Mouse (Mus musculus): ENCODE data around the gene Gm10142.
"Not testable (repeated sequence)": the region's sequence is repeated elsewhere in the genome, so short reads cannot be mapped to it uniquely, and the experiment has no call there.

Gm10142 gene

GRCm38 (mm10) chr10:77715507-77715906, at the start of gene Gm10142:
TSS of gene Gm10142 (plus strand) at chr10:77715807.
- DNase-seq = no peak

DNA sequence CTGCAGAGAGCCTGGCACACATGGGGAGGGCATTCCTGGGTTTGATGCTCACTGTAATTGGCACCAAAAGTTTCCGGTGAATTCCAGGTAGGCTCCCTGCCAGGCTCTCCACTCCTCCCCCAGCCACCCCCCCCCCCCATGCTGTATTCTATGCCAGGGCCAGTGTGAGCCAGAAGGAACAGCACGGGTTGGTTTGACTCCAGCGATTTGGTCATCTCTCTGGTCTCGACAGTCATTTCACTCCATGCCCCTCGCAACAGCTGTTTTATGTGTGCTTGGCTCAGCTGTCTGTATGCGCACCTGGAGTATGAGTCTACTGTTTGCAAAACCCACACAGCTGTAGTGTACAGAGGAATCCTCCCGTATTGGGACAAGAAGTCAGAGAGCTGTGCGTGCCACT, 49.3 kb upstream of the Gm10142 start:
- DNase-seq = peak; percentile 71 to 77

- no peak for DNase-seq
These were observed 48.2 kb upstream of the Gm10142 start for GRCm38 (mm10) chr10:77667402-77667801.

- DNase-seq = no peak
These were observed 44.9 kb upstream of the Gm10142 start for GRCm38 (mm10) chr10:77670710-77671109.

DNA sequence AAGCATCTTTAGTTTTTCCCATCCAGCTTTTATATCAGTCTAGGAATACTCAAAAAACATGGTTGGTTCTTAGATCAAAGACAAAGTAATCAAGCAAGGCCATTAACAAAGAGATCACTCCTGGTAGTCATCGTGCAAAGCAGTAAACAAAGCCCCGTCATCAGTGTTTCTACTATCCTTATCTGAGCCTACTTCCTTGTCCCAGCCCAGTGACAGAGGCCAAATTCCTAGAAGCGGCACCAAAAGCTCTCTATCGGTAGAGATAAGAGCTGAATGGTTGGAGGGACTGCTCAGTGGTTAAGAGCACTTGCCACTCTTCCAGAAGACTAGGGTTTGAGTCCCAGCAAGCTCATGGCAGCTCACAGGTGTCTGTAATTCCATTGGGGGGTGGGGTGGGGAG, 44.1 kb upstream of the Gm10142 start:
- no peak for DNase-seq

GRCm38 (mm10) chr10:77673765-77674164, 41.8 kb upstream of the Gm10142 start:
- no peak for DNase-seq

DNA sequence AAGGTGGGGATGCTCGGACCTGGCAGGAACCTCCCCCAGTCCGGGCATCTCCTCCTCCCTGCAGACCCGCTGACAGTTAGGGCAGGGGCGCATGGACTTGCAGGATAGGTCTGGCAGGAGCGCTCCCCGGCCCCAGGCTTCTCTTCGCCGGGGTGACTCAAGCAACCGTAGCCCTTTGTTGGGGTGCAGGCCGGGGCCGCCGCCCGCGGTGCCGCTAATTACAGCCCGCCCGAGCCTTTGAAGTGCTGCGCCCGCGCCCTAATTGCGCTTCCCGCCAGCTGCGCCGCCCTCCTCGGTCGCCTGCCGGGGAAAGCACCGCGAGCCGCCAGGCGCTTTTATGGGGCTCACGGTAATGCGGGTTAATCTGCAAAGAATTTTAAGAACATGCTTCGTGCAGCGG, 38.0 kb upstream of the Gm10142 start:
- DNase-seq = no peak

DNA sequence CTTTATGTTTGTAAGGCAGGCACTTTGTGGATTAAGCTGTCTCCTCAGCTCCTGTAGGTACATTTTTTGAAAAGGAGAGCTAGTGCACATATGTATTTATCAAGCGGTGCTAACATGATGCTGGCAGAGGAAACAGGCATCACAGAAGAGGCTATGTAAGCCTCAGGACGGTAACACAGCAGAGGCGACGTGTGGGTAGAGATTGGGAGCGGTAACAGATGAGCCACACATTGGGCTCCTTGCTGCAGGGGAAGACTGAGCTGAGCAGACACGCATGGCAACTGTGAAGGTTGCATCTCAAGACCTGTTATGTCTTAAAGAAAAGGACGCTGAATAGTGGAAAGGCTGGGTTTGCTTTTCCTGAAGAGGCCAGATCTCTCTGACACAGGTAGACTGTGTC, 32.6 kb upstream of the Gm10142 start:
- no peak for DNase-seq

- no peak for DNase-seq
These were observed 31.4 kb upstream of the Gm10142 start for GRCm38 (mm10) chr10:77684181-77684580.

DNA sequence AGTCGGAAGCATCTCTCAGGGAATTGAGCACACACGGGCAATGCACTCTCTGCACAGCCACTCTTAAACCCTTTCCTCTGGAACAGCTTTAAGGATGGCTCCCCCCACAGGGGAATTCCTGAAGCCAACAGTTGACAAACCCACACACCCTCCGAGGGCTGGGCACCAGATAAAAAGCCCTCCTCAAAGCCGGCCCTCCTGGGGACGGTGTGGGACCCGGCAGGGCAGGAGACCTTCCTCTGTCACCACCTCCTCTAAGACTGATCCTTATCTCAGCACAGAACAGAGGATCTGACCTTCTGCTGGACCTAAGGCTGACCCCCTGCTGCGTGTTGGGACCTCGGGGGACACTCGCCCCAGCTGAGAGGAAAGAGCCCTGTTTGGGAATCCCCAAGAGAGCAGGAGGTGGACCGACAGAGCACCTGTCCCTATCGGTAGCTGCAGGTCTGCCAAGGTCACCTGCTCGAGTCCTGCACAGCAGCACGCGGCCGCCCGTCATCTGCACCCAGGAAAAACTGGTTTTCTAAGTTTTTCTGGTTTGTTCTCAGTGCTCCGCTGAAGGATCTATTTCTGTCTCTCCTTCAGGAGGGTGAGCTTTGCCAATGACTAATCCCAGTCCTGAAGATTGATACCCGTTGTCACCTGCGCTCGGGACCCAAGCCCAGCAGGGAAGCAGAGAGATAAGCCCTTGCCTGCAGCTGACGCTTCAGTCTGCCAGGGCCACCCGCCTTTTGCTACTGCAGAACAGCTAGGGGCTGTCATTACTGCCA, 29.5 kb upstream of the Gm10142 start, which contains the start of gene Tspear:
TSS of gene Tspear (plus strand) at position 675 of the 770 bp plus-strand sequence.
- DNase-seq = peak in 1 of 2 experiments; percentile 38

GRCm38 (mm10) chr10:77687021-77687420, 28.6 kb upstream of the Gm10142 start:
- DNase-seq = no peak

DNA sequence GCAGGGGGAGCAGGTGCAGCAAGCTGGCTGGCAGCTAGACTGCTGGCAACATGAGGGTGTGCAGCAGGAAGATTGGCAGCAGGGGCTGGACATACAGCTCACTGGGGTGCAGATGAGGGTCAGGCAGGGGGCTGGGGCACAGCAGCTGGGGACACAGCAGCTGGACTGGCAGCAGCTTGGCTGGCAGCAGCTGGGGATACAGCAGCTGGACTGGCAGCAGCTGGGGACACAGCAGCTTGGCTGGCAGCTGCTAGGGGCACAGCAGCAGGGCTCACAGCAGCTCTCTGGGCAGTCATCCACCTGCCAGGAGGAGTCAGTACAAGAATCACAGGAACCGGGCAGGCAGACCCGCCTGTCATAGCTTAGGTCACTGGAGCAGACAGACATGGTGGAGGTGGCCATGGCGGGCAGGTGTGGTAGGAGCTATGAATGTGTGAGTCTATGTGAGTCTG, 25.2 kb upstream of the Gm10142 start, which contains the start of gene Gm19402:
TSS of gene Gm19402 (minus strand) at position 402 of the 452 bp plus-strand sequence.
- DNase-seq = peak in 1 of 2 experiments; percentile 37

GRCm38 (mm10) chr10:77697133-77697532, 18.5 kb upstream of the Gm10142 start, which contains the start of gene Gm9508:
TSS of gene Gm9508 (minus strand) at chr10:77697233.
- DNase-seq = no peak

- no peak for DNase-seq
These were observed 9.3 kb upstream of the Gm10142 start, which contains the start of gene Gm10272 for GRCm38 (mm10) chr10:77706326-77706725. TSS of gene Gm10272 (plus strand) at chr10:77706626.

DNA sequence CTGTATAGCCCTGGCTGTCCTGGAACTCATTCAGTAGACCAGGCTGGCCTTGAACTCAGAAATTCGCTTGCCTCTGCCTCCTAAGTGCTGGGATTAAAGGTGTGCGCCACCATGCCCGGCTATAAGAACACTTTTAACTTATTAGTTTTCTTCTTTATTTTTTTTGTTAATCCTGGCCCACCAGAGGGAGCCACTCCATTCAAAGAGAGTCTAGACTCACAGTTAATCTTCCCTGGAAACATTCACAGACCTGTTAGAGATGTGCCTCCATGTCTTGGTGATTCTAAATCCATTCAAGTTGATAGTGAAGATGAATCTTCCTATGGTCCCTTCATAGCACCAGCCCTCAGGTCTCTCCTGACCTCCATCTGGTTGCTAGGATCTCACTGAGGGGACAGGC, 5.8 kb upstream of the Gm10142 start:
- DNase-seq = no peak

DNA sequence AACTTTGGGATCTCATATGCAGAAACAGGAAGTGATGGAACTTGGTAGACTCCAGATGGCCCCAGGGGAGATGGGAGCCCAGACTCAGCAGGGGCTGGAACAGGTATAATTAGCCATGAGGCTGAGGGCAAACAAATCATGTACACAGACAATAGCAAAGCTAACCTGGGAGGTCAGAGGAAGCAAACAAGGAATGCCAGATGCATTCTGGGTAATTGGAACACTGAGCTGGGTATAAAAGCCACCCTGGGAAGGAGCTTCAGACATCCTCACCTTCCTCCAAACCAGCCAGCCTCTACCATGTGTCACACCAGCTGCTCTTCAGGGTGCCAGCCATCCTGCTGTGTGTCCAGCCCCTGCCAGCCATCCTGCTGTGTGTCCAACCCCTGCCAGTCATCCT, 4.5 kb upstream of the Gm10142 start, which contains the start of gene Gm10024:
TSS of gene Gm10024 (plus strand) at position 301 of the 400 bp plus-strand sequence.
- not testable (repeated sequence) for DNase-seq

GRCm38 (mm10) chr10:77713734-77714133, 1.9 kb upstream of the Gm10142 start:
- DNase-seq = no peak

DNA sequence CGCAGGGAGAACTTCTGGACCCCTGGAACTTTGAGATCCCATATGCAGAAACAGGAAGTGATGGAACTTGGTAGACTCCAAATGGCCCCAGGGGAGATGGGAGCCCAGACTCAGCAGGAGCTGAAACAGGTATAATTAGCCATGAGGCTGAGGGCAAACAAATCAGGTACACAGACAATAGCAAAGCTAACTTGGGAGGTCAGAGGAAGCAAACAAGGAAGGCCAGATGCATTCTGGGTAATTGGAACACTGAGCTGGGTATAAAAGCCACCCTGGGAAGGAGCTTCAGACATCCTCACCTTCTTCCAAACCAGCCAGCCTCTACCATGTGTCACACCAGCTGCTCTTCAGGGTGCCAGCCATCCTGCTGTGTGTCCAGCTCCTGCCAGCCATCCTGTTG, 4.7 kb downstream of the Gm10142 start, which contains the start of gene Krtap12-1:
TSS of gene Krtap12-1 (plus strand) at position 301 of the 400 bp plus-strand sequence.
- not testable (repeated sequence) for DNase-seq

DNA sequence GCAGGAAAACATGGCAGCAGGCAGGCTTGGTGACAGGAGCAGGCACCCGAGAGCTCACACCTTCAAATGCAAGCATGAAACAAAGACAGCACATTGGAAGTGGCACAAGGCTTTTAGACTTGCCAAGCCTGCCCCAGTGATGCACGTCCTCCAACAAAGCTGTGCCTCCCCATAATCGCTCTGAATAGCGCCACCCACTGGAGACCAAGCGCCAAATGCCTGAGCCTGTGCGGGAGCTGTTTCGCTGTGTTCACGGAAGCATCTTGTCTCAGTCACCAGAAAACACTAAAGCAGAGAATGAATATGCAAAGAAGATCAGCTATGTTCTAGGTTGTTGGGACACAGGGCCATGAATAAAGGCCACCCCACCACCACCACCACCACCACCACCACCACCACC, 9.2 kb downstream of the Gm10142 start:
- no peak for DNase-seq

DNA sequence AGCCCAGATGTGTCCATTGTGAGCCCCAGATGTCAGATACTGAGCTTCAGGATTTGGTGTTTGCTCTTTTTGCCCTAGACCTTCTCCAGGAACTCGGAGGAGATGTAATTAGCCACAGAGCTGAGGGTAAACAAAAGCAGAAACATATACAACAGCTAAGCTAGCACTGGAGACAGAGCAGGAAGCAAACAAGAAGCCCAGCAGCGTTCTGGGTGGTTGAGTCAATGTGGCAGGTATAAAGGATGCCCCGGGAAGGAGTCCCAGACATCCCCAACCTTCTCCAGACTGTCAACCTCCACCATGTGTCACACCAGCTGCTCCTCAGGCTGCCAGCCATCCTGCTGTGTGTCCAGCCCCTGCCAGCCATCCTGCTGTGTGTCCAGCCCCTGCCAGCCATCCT, 10.6 kb downstream of the Gm10142 start, which contains the start of gene Gm10100:
TSS of gene Gm10100 (plus strand) at position 301 of the 400 bp plus-strand sequence.
- peak in 1 of 2 experiments; percentile 25 for DNase-seq

GRCm38 (mm10) chr10:77728280-77728679, 12.7 kb downstream of the Gm10142 start:
- peak; percentile 19 to 21 for DNase-seq

- DNase-seq = peak; percentile 20 to 21
These were observed 13.6 kb downstream of the Gm10142 start for GRCm38 (mm10) chr10:77729241-77729640.

GRCm38 (mm10) chr10:77735928-77736327, 20.3 kb downstream of the Gm10142 start:
- DNase-seq = no peak

DNA sequence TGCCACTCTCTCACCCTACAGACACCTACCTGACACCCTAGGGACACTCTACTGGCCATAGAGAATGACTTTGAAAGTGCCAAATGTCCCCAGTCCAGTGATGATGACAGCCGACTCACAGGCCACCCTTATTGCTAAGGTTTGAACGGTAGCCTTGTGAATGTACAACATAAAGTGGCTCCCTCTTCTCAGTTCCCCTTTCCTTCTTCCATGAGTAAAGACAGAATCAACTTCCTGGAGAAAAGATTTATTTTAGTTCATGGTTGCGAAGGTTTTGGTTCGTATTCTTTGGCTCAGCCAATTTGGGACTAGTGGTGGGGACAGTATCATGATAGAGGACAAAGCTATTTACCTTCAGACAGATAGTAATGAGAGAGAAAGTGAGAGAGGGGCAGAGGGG, 23.3 kb downstream of the Gm10142 start:
- no peak for DNase-seq
